Mouse (Mus musculus): ENCODE measurements at regions not wholly inside any gene's neighbourhood (a gene's known extent, or its start where the extent isn't known, plus 50 kb on each side); places are given as distances from the start of the nearest gene placed in this dataset.

DNA sequence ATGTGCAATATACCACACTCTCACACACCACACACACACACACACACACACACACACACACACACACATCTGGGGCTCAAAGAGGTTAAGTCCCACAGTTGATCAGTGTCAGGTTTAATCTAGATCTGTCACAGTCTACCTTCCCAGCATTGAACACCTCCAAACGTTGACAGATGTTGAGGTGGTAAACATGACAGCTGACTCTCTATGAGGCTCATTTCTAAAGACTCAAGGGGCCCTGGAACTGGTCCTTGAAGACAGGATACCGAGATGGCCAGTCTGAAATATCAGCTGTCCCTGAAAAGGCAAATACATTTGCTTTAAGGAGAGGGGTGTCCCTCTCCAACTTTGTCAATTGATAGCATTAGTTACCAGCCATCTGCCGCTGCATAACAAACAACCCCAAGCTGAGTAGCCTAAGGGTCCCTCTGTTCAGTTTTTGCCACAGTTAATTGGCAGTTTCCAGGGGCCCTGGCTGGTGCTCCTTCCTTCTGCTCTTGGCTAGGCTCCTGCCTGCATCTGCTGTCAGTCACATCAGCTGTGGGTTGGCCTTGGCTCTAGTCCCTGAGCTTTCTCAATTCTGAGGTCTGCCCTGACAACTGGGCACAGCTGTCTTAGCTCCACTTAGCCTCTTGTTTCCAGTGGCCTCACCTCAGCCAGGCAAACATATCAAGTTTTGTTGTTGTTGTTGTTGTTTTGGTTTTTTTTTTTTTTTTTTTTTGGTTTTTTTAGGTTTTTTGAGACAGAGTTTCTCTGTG lies 73.5 kb upstream of the Ctnnb1 start:
- TF ChIP-seq EP300 (IDR thresholded peaks at IDR 0.05; ENCODE audit: insufficient read depth, low read depth, low read length) = no peak
- no peak for TF ChIP-seq CTCF (IDR thresholded peaks at IDR 0.05; ENCODE audit: low read depth, low read length)

Data from ES-Bruce4 (cell line).